Mouse (Mus musculus): ENCODE measurements at regions not wholly inside any gene's neighbourhood (a gene's known extent, or its start where the extent isn't known, plus 50 kb on each side); places are given as distances from the start of the nearest gene placed in this dataset.

GRCm38 (mm10) chr10:111806333-111806732 lies 166.1 kb upstream of the Krr1 start:
- Histone ChIP-seq H3K9ac (replicated peaks; ENCODE audit: low read depth, low read length) (no peak overlapping the region), H3K4me2 (replicated peaks; ENCODE audit: low read depth, low read length) (no peak overlapping the region), H3K9me3 (ENCODE audit: control insufficient read depth, low read depth, low read length) (no peaks in the 10 kb centered on the region), H3K27ac (ENCODE audit: low read length) (no peak overlapping the region), H3K27me3 (ENCODE audit: control insufficient read depth, insufficient read depth, low read length) (no peaks in the 10 kb centered on the region), H3K4me3 (ENCODE audit: low read depth, low read length) (no peak overlapping the region), H3K36me3 (ENCODE audit: control insufficient read depth, insufficient read depth, low read length) (no peaks in the 10 kb centered on the region), H3K4me1 (ENCODE audit: control insufficient read depth, insufficient read depth, low read length) (peaks cover 10% of the 10 kb centered on the region)
- WGBS = 76% methylated on average over 3 of the region's 3 CpGs
- no peak for ATAC-seq (ENCODE audit: insufficient number of reproducible peaks, insufficient read depth, low FRiP score, low read depth)

GRCm38 (mm10) chr10:111806916-111807315 lies 165.5 kb upstream of the Krr1 start:
- Histone ChIP-seq H3K27me3 (ENCODE audit: control insufficient read depth, insufficient read depth, low read length) (no peaks in the 10 kb centered on the region), H3K4me1 (ENCODE audit: control insufficient read depth, insufficient read depth, low read length) (peaks cover 4% of the 10 kb centered on the region), H3K4me2 (replicated peaks; ENCODE audit: low read depth, low read length) (no peak overlapping the region), H3K9me3 (ENCODE audit: control insufficient read depth, low read depth, low read length) (no peaks in the 10 kb centered on the region), H3K9ac (replicated peaks; ENCODE audit: low read depth, low read length) (no peak overlapping the region), H3K27ac (ENCODE audit: low read length) (no peak overlapping the region), H3K4me3 (ENCODE audit: low read depth, low read length) (no peak overlapping the region), H3K36me3 (ENCODE audit: control insufficient read depth, insufficient read depth, low read length) (no peaks in the 10 kb centered on the region)
- no peak for ATAC-seq (ENCODE audit: insufficient number of reproducible peaks, insufficient read depth, low FRiP score, low read depth)
- WGBS = 33% methylated on average over 5 of the region's 5 CpGs

DNA sequence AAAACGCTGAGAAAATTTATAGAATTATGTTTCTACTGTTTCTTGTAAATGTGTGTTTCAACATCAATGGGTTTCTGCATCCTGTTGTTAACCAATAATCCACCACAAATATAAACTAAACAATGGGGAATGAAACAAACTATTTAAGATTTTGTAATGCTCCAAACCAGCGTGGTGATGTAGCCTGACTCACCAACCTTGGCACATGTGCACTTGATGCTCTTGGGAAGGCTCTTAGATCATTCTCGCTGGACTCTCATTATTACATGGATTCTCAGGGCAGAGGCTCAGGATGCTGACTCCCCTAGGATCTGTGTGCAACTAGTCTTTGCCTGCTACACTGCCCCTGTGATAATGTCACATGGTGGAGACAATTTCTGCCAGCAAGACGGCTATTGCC lies 158.7 kb upstream of the Krr1 start:
- ATAC-seq (ENCODE audit: insufficient number of reproducible peaks, insufficient read depth, low FRiP score, low read depth) = no peak
- no peaks in the 10 kb centered on the region for H3K36me3 ChIP-seq (ENCODE audit: control insufficient read depth, insufficient read depth, low read length)
- H3K27me3 ChIP-seq (ENCODE audit: control insufficient read depth, insufficient read depth, low read length) = no peaks in the 10 kb centered on the region
- H3K4me3 ChIP-seq (ENCODE audit: low read depth, low read length) = no peak overlapping the region
- no peaks in the 10 kb centered on the region for H3K9me3 ChIP-seq (ENCODE audit: control insufficient read depth, low read depth, low read length)
- H3K27ac ChIP-seq (ENCODE audit: low read length) = no peak overlapping the region
- WGBS = 82% methylated on average over 4 of the region's 4 CpGs
- no peaks in the 10 kb centered on the region for H3K4me1 ChIP-seq (ENCODE audit: control insufficient read depth, insufficient read depth, low read length)
- no peak overlapping the region for H3K9ac ChIP-seq (replicated peaks; ENCODE audit: low read depth, low read length)
- H3K4me2 ChIP-seq (replicated peaks; ENCODE audit: low read depth, low read length) = no peak overlapping the region

DNA sequence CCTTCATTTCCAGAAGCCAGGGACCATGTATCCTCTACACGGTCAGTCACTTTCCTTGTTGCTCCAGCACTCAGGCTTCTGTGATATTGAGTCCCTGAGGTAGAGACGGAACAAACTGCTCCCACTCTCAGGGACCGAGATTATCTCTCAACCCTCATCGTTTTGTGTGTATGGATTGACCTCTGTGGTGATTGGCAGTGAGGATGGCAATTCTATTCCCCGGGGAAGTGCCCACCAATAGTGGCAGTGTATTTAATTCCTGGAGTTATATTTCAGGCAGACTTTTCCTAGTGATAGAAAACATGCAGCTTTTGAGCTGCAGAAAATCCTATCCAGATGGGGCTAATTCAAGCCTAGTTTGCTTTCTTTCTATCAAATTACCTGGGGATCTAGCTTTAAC lies 157.8 kb upstream of the Krr1 start:
- H3K9me3 ChIP-seq (ENCODE audit: control insufficient read depth, low read depth, low read length) = no peaks in the 10 kb centered on the region
- no peak for ATAC-seq (ENCODE audit: insufficient number of reproducible peaks, insufficient read depth, low FRiP score, low read depth)
- no peak overlapping the region for H3K9ac ChIP-seq (replicated peaks; ENCODE audit: low read depth, low read length)
- H3K4me3 ChIP-seq (ENCODE audit: low read depth, low read length) = no peak overlapping the region
- no peaks in the 10 kb centered on the region for H3K4me1 ChIP-seq (ENCODE audit: control insufficient read depth, insufficient read depth, low read length)
- no peak overlapping the region for H3K27ac ChIP-seq (ENCODE audit: low read length)
- H3K36me3 ChIP-seq (ENCODE audit: control insufficient read depth, insufficient read depth, low read length) = no peaks in the 10 kb centered on the region
- H3K27me3 ChIP-seq (ENCODE audit: control insufficient read depth, insufficient read depth, low read length) = no peaks in the 10 kb centered on the region
- 63% methylated on average over 5 of the region's 5 CpGs for WGBS
- H3K4me2 ChIP-seq (replicated peaks; ENCODE audit: low read depth, low read length) = no peak overlapping the region

DNA sequence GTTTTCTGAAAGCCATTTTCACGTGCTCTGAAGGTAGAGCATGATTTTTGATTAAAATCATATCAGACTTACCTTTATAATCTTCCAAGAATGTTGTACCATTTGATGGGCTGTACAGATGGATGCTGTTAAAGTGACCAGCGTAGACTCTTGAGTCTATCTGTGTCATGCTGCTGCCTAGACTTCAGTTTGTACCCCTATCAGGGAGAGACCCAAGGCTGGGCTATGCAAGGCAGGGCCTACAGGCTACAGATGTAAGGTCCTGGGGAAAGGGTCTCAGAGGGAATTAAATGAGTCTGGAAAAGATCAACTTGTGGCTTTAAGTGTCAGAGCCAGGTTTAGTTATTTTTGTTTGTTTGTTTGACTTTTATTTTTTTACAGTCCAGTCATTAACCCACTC lies 157.3 kb upstream of the Krr1 start:
- Histone ChIP-seq H3K4me3 (ENCODE audit: low read depth, low read length) (no peak overlapping the region), H3K36me3 (ENCODE audit: control insufficient read depth, insufficient read depth, low read length) (no peaks in the 10 kb centered on the region), H3K4me1 (ENCODE audit: control insufficient read depth, insufficient read depth, low read length) (no peaks in the 10 kb centered on the region), H3K9ac (replicated peaks; ENCODE audit: low read depth, low read length) (no peak overlapping the region), H3K27ac (ENCODE audit: low read length) (no peak overlapping the region), H3K9me3 (ENCODE audit: control insufficient read depth, low read depth, low read length) (no peaks in the 10 kb centered on the region), H3K4me2 (replicated peaks; ENCODE audit: low read depth, low read length) (no peak overlapping the region), H3K27me3 (ENCODE audit: control insufficient read depth, insufficient read depth, low read length) (no peaks in the 10 kb centered on the region)
- no peak for ATAC-seq (ENCODE audit: insufficient number of reproducible peaks, insufficient read depth, low FRiP score, low read depth)
- 90% methylated on average over 2 of the region's 2 CpGs for WGBS

GRCm38 (mm10) chr10:111815821-111816599 lies 156.5 kb upstream of the Krr1 start:
- 85% methylated on average over 7 of the region's 7 CpGs for WGBS
- Histone ChIP-seq H3K9me3 (ENCODE audit: control insufficient read depth, low read depth, low read length) (no peaks in the 10 kb centered on the region), H3K4me1 (ENCODE audit: control insufficient read depth, insufficient read depth, low read length) (no peaks in the 10 kb centered on the region), H3K27ac (ENCODE audit: low read length) (no peak overlapping the region), H3K4me2 (replicated peaks; ENCODE audit: low read depth, low read length) (no peak overlapping the region), H3K9ac (replicated peaks; ENCODE audit: low read depth, low read length) (no peak overlapping the region), H3K4me3 (ENCODE audit: low read depth, low read length) (no peak overlapping the region), H3K27me3 (ENCODE audit: control insufficient read depth, insufficient read depth, low read length) (no peaks in the 10 kb centered on the region), H3K36me3 (ENCODE audit: control insufficient read depth, insufficient read depth, low read length) (no peaks in the 10 kb centered on the region)
- no peak for ATAC-seq (ENCODE audit: insufficient number of reproducible peaks, insufficient read depth, low FRiP score, low read depth)

- H3K27me3 ChIP-seq (ENCODE audit: control insufficient read depth, insufficient read depth, low read length) = no peaks in the 10 kb centered on the region
- no peak overlapping the region for H3K27ac ChIP-seq (ENCODE audit: low read length)
- no peak for ATAC-seq (ENCODE audit: insufficient number of reproducible peaks, insufficient read depth, low FRiP score, low read depth)
- no peaks in the 10 kb centered on the region for H3K36me3 ChIP-seq (ENCODE audit: control insufficient read depth, insufficient read depth, low read length)
- WGBS = 95% methylated on average over 8 of the region's 8 CpGs
- no peak overlapping the region for H3K9ac ChIP-seq (replicated peaks; ENCODE audit: low read depth, low read length)
- no peaks in the 10 kb centered on the region for H3K4me1 ChIP-seq (ENCODE audit: control insufficient read depth, insufficient read depth, low read length)
- no peak overlapping the region for H3K4me3 ChIP-seq (ENCODE audit: low read depth, low read length)
- no peak overlapping the region for H3K4me2 ChIP-seq (replicated peaks; ENCODE audit: low read depth, low read length)
- no peaks in the 10 kb centered on the region for H3K9me3 ChIP-seq (ENCODE audit: control insufficient read depth, low read depth, low read length)
Measured at GRCm38 (mm10) chr10:111819755-111820451, 152.6 kb upstream of the Krr1 start.

DNA sequence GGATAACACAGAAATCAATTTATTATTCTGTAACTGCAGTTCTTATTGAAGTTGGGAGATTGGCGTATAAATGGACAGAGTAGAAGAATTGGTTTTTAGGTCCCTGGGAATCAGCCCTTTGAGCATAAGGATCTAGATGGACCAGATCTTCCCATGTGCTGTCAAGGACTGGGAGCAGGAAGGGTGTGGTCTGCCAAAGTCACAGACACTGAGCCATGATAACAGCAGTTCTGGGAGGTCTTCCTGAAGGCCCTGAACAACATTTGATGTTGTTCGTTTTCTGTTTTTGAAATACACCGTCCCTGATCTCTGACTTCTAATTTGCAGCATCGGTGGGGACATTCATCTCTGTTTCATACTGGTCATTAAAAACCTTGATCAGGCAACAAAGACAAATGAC lies 147.6 kb upstream of the Krr1 start:
- Histone ChIP-seq H3K27me3 (ENCODE audit: control insufficient read depth, insufficient read depth, low read length) (no peaks in the 10 kb centered on the region), H3K27ac (ENCODE audit: low read length) (no peak overlapping the region), H3K4me1 (ENCODE audit: control insufficient read depth, insufficient read depth, low read length) (0 out of 2 replicates have a peak, but pooled peaks cover 3% of the 10 kb centered on the region), H3K4me2 (replicated peaks; ENCODE audit: low read depth, low read length) (no peak overlapping the region), H3K9me3 (ENCODE audit: control insufficient read depth, low read depth, low read length) (no peaks in the 10 kb centered on the region), H3K36me3 (ENCODE audit: control insufficient read depth, insufficient read depth, low read length) (no peaks in the 10 kb centered on the region), H3K9ac (replicated peaks; ENCODE audit: low read depth, low read length) (no peak overlapping the region), H3K4me3 (ENCODE audit: low read depth, low read length) (no peak overlapping the region)
- 95% methylated on average over 4 of the region's 4 CpGs for WGBS
- ATAC-seq (ENCODE audit: insufficient number of reproducible peaks, insufficient read depth, low FRiP score, low read depth) = peak; percentile 71; the same call in 1 of the 2 replicates

All from stomach, embryonic 14.5 days (tissue).